Mouse (Mus musculus) cerebellum, adult 11 months (tissue): Measurements from ENCODE around the gene Gmds.

Source experiments
- DNase-seq: peaks from one replicate; pipeline ENCODE4 v3.0.0; 2022

Gmds gene

DNA sequence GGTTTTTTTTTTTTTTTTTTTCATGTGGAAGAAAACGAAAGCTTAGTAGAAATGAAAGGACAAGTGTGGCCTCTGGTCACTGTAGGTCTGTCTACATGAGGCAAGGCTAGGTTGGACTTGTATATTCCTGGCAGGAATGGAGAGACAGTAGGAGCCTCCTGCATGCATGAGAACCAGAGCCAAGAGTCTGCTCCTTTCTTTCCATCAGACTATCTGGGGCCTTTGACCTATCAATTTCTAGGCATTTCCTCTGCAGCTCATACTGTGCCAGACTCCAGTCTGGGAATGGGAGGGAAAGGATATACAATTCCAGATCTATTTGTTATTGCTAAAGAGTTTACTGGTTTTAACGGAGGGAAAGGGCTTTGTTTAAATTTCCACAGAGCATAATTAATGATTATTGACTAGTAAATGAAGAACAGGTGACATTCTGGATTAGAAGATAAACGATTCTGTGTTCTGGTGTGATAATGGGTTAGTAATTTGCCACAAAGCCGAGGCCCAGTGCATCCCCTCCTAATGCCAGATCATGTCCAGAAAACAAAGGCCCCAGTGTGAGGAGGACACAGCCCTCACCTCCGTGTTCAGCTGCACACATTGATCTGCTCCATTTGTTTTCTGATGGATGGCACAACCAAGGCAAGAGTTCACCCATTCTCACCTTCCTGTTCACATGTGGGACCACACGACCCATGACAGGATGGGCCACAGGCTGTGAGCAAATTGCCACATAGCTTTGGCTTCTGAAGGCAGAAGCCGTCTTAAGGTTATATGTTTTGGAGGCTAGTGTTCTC lies 394.9 kb downstream of the Gmds start:
- DNase-seq, result no peak

DNA sequence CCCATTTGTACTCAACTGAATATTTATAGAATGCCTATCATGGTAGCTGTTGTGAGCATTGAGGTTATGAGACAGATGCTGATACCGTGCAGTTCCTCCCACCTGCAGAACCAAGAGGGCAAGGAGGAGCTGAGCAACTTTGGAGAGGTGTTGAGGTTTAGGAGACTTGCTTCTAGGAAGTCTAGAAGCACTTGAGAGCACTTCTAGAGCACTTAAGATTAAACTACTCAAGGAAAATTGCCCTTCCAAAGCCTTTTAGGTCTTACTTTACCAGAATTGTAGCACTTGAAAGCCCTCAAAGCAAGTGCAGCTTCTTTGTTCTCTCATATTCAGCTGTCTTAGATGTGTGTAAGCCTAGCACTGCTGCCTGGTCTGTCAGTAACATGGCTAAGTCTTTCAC lies 409.2 kb downstream of the Gmds start:
- no peak for DNase-seq

DNA sequence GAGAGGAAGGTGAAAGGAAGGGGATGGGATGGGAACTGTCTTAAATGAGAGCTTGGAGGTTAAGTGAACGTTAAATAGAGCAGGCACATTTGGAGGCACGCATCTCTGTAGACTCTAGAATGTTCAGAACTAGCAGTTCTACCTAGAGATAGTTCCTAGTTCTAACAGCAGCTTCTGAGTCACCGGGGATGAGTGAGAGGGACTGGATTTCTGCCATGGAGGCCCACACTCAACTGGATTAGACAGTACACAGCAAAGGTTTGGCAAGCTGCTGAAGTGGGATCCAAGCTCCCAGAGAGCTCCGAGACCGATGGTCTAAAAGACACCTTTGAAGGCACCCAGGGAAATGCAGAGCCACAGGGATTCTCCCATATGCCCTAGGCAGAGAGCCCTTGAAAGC lies 411.9 kb downstream of the Gmds start:
- DNase-seq, result no peak

DNA sequence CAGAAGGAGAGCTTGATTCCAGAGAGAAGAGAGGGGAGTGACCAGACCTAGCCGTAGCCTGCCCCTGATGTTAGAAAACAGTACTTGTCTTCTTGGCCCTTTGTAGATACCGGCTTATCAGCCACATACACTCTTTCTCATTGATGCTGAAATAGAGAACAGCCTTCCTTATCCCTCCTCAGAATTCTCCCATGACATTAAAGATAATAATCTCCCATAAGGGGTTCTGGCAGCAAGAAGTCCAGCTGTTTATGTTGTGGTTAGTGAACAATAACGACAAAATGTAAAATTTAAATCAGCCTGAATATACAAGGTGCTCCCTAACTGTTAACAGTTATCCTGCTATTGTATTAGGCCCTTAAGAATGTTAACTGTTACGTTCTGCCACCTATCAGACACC lies 414.0 kb downstream of the Gmds start:
- no peak for DNase-seq

DNA sequence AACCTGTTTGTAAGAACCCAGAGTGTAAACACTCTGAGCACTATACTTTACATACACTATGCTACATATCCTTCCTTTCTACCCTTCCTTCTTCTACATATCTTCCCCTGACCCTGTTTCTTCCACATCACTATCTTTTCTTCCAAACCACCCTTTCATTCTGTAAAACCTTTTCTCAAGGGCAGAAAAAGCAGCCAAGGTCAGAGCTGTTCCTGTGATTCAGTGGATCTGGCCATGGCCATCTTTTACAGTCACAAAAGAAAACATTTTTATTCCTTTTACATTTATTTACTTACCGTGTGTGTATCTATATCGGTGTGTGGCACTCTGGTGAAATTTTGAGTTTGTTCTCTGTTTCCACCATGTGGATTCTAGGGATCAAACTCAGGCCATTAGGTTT lies 418.8 kb downstream of the Gmds start:
- DNase-seq, result no peak

DNA sequence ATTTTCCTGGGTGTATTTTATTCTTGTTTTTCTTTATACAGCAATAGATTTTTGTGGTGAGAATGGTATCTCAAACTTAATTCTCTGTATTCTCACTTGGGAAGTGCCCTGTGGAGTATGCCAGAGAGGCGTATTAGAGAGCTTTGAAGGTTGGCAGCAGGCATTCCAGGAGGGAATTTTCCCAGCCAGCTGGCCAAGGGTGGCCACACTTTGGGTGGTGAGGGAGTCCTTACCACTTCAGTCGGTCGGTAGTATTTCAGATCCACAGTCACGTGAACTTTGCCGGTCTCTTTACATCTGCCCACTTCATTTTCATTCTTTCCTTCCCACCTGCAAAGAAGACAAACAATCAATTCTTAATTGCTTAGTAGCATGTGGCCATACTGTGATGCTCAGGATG lies 421.2 kb downstream of the Gmds start:
- DNase-seq, result no peak

DNA sequence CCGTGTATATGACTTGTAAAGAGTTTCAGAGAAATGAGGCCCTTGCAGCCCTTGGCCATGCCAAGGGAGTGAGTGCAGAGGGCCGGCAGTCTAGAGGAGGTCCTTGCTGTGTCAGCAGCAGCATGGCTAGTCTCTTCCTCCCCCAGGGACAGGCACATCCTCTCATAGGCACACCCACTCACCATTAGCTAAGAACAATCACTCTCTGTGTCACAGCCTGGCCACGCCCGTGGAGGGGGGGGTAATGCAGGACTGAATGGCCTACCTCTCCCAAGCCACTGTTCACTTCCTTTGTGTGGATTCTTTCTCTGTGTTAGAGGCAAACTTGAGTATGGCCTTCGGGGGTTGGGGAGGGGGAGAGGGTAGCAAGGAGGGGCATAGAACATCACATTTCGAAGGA lies 422.8 kb downstream of the Gmds start:
- no peak for DNase-seq

DNA sequence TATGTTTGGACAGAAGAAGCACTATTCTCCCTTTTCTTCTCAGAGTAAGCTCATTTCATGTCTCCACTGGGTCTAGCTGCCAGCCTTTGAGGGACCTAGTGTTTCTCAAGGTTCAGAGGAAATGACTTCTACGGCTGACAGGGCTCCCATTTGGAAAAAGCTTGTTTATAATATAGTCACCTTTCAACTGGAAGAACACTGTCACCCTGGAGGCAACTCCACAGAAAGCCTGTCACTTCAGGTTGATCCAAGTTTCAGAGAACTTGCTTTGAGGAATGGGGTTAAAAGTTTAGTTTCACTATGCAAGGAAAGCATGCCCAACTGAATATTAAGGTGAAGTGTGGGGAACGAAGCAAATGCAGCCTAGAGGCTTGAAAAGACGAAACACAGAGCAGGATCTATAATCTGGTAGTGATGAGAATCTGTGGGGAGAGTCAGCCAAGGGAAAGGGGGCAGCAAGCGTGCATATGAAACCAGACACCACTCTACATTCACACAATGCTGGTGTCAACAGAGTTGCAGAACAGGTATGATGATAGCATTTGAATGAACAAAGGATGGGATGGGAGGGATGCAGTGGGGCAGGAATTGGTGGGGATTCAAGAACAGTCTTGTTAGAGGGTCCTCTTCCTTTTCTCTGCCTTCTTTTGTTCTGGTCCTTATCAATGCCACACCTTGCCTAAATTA lies 423.5 kb downstream of the Gmds start:
- DNase-seq, result no peak

DNA sequence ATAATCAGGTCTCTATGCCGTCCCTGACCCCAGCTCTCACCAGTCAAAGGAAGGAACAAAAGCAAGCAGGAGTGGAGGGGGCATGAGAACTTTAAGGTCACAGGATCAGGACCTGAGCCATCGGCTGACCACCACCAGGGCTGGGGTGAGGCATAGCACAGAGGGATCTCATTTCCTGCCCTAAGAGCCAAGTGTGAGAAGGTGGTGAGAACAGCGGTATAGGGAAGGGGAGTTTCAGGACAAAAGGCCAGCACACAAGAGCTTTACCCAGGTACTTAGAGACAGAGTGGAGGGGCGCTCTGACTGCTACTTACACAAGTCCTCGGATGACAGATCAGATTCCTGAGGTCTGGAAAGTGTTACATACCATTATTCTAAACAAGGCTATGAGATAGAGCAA lies 426.6 kb downstream of the Gmds start:
- DNase-seq, result no peak

DNA sequence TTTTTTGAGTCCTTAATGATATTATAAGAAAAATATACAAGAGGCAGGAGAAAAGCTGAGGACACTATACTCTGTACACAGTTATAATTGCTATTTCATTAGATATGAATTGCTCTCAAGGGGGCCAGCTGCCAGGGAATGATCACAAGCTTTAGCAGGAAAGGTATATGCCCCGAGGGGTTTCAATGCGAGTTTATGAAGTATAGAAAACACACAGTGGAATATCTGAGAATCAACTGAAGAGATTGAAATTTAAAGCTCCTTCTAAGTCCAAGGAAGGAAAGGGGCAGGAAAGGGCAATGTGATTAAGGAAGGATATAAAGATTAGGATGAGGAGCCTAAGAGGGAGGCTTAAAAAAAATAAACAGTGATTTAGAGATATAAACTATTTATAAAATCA lies 427.2 kb downstream of the Gmds start:
- no peak for DNase-seq

DNA sequence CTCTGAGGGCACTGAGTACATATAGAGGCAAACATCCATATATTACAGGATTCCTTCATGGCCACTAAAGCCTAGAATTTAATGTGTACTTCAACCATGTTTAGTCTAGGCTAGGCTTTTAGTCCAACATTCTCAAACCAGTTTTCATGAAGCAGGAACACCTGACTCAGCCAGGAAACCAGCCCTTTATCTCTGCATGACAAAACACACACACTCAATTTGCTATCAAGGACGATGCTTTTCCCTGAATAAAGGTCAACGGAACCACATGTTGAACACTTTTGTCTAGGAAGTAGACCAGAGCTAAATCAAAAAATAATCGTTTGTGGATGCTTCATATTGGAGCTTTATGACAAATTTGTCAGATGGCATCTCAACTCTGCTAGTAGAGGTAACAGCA lies 429.5 kb downstream of the Gmds start:
- no peak for DNase-seq

DNA sequence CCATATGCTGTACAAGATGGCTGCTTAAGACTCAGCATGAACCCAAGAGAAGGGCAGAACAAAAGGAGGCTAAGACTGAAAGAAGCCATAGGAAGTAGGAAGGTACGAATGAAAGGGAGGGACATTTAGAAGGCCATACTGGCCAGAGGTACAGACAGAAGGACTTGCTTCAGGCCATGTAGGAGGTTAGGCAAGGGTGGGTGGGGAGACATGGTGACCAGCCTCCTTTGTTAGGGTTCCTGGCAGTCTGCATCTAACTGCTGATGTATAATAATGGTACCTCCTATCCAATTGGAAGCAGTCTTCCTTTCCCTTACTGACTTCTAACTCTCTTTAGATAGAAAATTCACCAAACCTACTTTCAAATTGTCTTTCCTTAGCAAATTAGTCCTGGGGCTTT lies 432.0 kb downstream of the Gmds start:
- no peak for DNase-seq

DNA sequence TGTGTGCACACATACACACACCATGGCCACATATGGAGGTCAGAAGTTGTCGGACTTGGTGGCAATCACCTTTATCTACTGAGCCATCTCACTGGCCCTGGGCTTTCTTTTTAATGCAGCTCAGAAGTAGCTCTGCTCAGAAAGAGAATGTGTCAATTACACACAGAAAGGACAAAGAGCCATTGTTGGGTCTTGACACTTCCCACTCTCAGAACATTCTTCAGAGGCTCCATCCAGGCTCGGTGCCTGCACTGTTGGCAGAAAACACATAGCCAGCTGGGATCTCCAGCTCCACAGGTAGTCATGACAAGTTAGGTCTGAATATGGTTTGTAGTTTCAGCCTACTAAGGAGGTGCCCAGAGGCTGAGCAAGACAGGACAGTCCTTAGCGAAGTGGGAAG lies 438.3 kb downstream of the Gmds start:
- DNase-seq, result no peak

DNA sequence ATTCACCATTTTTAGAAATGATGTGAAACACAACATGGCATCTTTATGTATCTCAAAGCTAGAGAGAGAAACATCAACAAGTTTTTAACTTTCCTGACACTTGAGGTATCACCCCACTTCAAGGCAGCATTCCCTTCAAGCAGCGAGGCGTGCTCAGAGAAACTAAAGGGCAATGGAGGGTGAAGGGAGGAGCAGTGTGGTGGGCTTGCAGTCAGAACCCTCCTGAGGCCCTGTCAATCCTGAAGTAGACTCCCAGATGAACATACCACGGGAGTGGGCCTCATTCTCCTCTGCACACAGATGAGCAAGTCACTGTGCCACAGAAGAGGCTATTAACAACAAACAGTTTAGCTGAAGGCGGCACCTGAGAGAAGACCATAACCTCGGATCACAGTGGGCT lies 439.1 kb downstream of the Gmds start:
- DNase-seq, result no peak

DNA sequence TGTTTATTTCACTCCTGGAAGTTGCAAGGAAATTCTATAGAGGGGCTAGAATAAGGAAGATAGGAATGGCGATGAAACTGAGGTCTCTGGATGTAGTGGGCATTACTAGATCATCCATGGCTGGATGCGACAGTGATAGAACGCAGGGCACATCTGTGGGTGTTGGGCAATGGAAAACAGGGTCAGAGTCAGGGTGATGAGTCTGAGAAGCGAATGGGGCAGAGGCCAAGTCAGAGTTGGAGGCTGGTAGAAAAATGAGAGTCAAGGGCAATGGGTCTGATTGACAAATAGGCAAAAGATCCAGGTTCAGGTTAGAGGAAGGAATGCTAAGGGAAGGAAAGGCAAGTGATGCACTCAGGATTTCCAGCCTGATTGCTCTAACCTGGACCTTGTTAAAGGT lies 441.0 kb downstream of the Gmds start:
- DNase-seq, result no peak

DNA sequence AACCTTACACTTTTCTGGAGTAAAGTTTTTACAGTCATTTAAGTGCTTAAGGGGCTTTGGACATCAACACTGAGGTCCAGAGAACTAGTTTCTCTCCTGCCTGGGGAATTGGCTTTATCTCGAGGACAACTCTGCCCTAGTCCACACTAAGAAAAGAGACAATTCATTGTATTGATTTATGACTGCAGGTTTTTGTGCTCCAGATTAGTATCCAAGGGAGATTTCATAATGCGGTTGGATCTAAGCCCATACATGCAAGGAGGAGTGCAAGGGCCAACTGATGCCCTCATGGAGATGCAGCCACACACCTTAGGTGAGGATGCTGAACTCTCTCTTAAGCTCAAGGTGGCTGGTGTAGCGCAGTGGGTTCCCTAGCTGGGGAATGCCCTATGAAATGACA lies 444.0 kb downstream of the Gmds start:
- DNase-seq, result no peak

DNA sequence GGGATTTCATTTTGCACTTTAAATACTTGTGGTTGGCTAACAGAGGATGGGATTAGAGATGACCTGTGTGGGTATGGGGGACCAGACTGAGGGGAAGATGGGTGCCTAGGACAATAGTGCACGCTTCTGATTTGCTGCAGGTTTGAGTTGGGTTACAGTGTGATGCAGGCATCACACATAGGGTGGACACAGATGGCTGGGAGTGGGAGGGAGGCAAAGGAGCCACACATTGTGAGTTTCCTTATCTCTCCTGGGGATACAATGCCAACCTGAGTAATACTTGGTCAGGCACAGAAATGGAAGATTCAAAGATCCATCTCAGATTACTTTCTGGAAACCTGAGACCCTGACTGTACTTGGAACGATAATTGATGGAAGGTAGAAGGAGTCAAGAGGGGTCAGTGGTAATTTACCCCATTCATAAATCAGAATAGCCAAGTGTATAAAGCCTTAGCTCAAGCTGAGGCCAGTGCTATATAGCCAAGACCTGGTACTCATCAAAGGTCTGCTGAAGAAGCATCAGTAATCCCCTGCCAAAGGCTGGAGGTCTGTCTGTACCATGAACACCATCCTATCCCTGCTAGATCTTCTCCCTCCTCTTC lies 445.5 kb downstream of the Gmds start:
- no peak for DNase-seq

DNA sequence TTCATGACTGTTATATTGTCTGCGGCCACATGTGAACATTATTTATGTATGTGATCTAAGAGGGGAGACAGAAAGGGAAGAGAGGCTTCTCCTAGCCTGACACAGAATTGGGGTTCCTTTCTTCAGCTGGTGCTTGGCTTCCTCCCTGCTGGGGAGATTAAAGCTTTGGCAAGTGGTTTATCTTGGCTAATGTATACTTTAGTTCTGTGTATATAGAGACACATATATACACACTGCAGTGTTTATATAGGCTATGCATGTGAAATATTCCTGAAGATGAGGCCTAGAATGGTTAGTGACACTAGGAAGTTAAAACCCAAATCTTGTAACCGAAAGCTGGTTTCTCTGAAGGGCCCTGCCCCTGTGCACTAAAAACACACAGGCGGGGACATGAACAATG lies 450.0 kb downstream of the Gmds start:
- DNase-seq, result no peak

DNA sequence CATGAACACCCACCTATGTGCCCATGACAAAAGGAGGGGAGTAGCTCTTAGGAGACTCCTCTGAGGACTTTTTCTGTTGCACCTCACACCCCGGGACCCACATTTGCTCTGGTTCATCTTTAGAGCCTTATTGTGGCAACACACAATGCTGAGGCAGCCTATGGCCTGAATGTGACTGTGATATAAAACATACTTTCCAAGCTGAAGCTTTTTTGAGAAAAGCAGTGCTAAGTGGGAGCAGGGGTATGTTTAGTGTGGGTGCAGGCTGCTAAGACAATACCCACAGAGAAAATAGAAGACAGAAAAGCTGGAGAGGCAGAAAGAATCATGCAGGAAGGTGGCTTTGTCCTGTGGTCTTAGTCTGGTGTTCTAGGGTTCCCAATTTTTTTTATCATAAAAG lies 452.8 kb downstream of the Gmds start:
- DNase-seq, result no peak

DNA sequence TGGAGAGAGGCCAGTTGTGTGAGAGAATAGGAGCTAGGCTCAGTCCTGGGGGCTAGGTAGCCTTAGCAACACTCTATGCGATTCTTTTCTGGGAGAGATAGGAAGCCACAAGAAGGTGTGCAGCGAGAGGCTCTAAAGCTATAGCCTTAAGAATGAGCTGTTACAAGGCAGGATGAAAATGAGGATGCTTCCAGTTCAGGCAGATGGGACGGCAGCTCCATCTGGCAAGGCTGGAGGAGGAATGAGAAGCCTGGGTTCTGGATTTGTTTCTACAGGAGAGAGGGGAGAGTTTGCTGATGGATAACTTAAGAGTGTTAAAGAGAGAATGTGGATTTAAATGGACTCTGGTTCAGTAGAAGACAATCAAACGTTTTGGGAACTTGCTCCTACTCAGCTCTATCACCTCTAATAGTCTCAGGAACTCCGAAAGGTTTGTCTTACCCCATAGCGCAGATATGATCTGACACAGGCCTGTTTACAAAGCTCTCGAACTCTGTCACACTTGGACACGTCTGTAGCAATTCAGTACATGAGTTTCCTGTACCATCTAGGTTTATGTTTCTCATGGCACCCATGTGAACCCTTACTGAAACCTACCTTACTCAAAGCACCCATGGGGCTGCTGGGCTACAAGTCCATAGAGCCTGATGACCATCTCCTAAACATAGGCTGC lies 459.6 kb downstream of the Gmds start:
- DNase-seq, result no peak

DNA sequence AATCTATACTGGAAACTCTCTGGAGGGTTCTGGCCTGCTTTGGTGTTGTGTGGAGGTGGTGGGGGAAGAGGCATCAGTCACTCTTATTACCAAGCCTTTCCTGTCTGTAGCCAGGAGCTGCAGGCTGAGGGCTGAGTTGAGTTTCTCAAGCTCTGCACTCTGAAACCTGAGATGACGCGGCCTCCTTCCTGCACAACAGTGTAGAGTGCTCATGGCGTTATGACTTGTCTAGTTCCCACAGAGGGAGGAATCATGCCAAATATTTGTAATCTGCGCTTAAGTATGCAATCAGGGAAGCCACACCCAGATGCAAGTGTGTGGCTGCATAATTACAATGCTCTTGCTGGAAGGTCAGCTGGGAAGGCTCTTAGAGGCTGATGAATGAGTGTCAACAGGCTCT lies 461.5 kb downstream of the Gmds start:
- no peak for DNase-seq

DNA sequence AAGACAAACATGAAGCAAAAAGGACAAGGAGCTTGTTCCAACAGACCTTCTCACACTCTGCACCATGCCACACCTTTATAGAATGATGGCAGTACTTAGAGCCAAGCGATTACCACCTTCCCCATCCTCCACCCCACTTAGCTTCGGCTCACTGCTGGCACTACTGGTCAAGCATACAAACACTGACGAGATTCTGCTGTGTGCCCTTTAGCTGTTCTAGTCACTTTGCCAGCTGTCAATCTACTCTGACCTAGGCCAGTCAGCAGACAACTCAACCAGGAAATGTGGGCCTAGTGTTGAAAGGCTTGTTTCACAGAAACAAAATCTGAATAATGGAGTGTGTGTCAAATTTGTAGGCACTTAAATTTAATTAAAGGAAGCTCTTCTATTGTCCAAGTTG lies 464.1 kb downstream of the Gmds start:
- DNase-seq, result no peak

DNA sequence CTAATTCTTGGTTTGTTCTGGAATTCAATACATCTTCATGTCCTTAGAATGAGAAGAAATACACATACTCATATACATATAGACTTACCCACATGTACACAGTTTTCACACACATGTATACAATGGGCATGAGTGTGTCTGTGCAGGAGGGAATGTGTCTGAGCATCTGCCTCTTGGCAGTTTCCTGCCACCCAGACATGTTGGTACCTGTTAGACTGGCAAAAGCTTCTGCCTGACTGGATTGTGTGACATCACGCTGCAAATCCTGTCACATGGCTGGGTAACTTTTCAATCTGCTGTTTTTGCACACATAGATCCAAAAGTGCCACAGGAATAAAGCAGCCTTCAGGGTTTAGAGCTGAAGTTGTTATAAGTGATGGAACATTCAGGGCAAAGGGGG lies 465.3 kb downstream of the Gmds start:
- DNase-seq, result no peak

DNA sequence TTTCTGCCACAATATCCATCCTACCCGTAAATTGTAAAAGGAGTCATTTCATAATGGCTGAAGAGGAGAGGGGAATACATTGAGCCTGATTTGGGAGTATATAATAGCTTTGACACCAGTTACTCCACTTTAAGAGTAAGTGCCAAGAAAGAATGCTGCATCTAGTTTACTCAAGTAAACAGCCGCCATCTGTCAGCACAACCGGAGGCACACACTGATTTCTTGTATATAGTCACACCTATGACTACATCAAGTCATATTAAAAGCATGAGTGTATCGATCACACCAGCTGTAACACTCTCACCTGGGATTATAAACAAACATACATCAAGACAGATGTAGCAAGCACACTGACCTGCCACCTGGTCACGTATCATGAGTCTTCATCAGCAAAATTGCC lies 473.8 kb downstream of the Gmds start:
- no peak for DNase-seq
